Mouse (Mus musculus) liver, adult 2 months (tissue): Measurements from ENCODE around the gene Cmip.

Source experiments
- CTCF ChIP-seq: fragments of 200-500 bp; IDR thresholded peaks from 2 replicates; pipeline ENCODE4 v1.5.1; 2011; ENCODE audit warnings: low read depth, low read length, control low read depth
- POLR2A ChIP-seq: fragments of 200-500 bp; IDR thresholded peaks from 2 replicates; pipeline ENCODE4 v1.6.1; 2011; ENCODE audit warnings: low read length, control low read depth; ENCODE audit not compliant: insufficient read depth; ENCODE audit errors: extremely low read depth

DNA sequence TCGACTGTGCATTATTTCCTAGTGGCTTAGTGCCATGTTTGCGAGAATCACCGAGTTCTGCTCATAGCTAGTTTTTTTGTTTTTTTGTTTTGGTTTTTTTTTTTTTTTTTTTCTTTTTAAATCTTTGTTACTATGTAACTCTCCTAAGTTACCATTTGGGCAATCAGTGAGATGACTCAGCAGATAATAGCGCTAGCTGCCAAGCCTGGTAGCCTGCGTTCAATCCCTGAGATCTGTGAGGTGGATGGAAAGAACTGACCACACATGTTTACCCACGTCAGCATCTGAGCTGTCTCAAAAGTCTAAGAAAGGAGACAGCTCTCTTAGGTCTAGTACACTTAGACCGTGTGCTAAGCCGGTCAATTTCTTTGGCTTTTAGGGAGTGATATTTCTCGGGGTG, 71.9 kb downstream of the Cmip start:
- no peak for TF ChIP-seq CTCF
- TF ChIP-seq POLR2A: no peak
